Mouse (Mus musculus) R1 (cell line): ENCODE results near the gene Pde4d.
A peak's percentile ranks its signal among the peaks of the same experiment; 100 is the strongest.

Experiments used
- DNase-seq: peaks from one replicate; pipeline ENCODE4 v3.0.0-alpha.2; 2018; ENCODE audit warnings: low read depth, low spot score

The Pde4d gene

DNA sequence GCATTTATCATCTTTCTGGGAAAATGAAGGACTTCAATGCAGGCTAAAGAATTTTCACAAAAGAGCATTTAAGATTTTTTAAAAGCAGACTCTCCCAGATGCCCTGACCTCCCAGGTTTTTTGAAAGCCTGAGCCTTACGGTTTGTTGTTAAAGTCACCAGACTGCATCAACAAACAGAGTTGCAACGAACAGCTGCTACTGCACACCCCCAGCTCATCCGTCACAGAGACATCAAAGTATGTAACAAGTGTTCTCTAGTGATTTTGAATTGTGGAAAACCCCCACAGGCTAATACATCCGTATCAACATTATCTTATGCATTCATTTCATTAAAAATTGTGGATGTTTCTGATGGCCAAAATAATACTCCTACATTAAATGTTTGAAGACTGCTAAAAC, 841.2 kb downstream of the Pde4d start:
- no peak for DNase-seq

DNA sequence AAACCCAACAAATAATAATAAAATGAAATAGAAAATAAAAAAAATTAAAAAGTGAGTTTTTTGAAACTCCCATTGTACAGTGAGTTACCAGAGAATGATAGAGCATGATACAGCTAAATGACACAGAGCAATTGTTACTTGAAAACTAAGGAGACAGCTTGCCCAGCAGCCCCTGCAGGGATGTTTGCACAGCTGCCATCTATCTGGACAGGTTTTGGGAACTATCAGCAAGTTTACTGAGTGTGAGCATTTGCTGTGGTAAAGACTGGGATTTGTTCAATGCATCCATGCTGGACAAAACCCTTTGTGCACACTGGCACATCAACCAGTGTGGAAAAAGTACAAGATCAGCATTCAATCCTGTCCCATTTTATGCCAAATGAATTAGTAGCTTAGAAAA, 843.3 kb downstream of the Pde4d start:
- DNase-seq, result no peak

DNA sequence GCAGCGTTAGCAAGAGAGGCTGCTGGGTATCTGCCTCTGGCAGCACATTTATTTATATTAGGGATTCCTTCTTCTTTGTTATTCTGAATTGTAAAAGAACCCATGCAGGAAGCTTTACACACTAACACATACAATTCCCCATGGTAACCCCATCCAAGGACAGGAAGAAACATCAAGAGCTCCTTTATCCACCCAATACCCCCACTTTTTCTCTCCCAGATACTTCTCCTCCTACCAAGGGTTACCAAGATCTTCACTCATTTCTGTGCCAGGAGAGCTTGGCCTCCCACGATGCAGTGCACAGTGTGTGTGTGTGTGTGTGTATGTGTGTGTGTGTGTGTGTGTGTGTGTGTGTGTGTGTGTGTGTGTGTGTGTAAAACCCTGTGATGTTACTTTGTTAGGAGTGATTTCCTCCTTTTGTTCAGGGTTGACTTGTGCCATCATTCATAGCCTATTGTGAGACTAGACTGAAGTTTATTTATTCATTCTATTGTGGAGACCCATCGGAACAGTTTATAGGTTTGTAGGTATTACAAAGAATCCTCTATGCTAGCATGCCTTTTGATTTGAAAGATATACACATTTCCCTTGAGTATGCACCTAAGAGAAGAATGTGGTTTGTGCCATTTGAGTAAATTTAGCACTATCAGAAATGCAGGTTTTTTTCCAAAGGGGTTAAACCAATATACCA, 846.7 kb downstream of the Pde4d start:
- peak; percentile 16 for DNase-seq

DNA sequence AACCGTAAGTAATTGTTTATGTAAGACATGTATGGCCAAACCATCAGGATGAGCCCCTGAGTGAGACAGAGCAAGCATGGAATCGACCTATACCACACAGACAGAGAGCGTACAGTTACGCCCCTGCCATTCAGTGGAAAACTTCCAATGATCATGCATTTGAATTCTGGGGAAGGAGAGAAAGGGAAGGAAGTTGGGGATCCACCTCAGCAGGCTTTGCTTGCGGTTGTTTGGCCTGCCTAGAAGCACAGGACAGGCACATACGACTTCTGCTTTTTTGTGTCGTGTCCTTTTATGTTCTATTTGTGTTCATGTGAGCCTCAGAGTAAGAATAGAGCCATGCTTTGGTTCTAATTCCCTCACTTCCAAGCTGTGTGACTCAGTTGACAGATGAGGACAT, 849.1 kb downstream of the Pde4d start:
- DNase-seq, result no peak

DNA sequence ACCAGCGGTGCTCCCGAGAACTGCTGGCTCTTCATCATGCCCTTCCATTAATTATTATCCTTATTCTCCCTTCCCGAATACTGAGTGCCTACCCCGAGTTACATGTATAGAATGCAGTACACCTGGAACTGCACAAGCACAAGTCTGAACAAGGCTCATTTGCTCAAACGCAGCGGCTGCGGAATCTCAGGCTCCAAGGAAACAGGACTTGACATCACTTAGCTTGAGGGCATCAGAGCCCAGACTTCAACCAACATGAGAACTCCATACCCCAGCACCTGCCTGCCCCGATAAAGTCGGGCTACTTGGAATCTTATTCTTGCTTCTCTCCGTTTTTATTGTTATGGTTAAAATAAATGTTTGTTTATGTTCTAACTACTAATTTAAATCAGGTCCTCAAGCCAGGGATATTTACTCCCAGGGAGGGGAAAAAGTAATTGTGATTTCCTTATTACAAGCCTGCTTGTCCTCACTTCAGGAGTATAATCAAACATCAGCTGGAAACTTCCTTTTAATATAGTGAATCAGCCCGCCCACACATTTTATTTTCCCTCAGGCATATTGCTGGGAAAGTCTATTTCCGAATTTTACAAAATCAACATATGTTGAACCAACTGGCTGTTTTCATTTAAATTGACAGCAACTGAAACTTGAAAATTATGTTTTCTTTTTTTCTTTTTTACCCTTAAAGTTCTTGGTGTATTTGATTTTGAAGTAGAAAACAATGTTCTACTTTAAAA, 849.9 kb downstream of the Pde4d start:
- peak; percentile 3 for DNase-seq

DNA sequence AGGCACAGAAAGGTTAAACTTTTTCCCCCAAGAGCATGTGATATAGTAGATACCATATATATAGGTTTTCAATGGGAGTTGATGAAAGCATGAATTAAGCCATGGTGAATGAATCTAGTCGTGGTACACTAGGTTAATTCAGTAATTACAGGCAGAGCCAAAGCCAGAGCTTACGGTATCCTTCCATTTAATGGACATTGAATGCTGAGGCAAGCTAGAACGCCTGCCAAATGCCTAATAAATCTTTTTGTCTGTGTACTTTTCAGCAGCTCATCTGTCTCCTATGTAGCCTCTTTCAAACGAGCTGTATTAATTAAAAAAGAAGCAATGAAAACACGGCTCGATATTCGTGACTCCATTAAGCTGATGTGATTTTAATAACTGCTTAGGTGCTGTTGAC, 862.8 kb downstream of the Pde4d start:
- no peak for DNase-seq

DNA sequence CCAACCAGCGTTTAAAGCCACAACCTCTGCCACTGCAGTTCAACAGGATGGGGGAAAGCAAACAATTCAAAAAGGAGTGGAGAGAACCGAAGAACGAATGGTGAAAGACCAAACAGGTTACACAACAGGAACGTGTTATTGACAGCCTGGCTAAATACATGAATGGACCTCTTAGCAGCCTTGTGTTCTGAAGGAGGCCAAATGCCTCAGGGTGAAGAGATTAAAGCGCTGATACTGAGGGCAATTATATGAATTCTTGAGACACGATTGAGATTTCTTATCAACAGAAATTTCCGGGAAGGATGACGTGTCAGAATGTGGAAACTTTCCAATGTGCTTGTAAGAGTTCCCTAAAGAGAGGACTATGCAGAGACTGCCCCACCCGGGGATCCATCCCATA, 865.9 kb downstream of the Pde4d start:
- DNase-seq, result no peak

DNA sequence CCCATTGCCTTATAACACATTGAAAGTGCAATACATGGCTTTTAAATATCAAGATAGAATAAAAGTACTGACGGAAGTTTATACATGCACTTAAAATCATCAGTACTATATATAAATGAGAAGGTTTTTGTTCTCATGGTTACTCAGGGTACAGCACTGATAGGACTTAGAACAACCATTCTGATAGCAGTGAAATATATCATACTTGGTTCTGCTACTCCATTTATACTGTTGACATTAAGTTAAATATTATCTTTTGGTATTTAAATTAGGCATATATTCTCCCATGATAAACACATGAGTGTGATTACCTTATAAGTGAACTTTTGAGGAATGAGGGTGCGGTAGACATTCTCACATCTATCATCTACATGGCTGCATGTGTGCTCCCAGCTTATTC, 867.9 kb downstream of the Pde4d start:
- no peak for DNase-seq

DNA sequence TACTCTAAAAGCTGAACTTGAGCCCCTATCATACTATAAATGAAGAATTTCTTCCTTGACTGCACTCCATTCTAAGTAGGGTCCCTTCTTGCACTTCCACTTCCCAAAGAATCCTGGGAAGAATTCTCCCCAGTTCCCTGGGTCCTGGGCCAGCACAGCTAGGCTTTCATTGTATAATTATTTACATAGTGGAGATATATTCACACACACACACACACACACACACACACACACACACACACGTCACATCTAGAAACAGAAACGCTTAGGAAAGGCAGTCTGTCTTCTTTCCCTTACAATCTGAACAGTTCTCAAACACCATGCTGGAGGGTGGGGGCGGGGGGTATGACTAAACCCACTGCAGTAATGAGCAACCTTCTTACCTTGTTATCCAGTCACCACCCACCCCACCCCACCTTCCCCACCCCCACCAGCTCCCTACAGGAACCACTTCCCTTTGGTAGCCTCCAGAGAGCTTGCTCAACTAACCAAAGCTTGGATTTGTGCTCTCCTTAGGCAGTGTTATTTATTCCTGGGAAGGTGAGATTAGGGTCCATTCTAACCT, 868.8 kb downstream of the Pde4d start:
- no peak for DNase-seq

DNA sequence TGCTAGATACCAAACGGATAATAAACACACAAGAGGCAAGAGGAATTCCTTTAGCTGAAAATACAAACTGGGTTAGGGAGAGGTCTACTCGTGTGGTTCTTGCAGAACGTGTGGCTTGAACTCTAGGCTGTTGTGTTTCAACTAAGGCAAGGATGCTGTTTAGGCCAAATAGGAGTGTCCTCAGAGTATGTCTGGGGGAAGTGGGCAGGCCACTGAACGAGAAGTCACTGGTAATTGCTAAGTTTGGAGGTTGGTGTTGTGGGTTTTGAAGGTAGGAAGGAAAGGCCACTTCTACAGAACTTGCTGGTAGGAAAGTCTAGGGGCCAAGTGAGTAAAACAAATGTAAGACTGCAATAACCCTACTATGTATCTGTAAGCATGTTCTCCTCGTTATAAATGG, 876.3 kb downstream of the Pde4d start:
- no peak for DNase-seq

DNA sequence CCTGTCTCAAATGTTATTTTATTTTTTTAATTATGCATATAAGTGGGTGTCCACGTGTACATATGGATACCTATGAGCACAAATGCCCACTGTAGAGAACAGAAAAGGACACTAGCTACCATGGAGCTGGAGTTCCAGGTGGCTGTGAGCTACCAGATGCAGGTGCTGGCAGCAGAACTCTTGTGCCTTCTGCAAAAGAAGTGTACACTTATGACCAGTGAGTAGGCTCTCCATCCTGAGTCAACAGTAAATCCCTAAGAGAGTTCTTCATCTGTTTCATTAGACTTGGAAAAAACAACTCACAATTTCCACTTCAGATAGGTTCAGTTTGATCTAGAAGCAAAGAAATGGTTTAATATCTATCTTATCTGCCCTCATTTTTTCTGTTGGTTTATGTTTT, 881.8 kb downstream of the Pde4d start:
- no peak for DNase-seq

DNA sequence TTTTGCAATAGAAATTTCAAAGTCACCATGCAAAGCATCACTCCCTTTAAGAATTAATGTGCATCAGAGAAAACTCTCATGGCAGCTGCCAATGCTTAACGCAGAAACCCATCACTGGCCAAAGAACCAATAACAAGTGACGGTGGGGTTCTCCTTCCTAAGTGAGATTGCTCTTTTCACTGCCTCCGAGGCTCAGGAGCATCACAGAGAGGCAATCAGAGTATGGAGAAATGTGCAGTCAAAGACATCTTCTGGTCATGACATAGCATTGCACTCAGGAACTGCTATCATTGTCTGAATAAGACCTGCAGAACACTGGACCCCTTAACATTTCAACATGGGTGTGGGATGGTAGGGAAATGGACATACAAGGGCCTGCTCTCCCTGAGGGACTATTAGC, 892.2 kb downstream of the Pde4d start:
- DNase-seq, result peak; percentile 10

DNA sequence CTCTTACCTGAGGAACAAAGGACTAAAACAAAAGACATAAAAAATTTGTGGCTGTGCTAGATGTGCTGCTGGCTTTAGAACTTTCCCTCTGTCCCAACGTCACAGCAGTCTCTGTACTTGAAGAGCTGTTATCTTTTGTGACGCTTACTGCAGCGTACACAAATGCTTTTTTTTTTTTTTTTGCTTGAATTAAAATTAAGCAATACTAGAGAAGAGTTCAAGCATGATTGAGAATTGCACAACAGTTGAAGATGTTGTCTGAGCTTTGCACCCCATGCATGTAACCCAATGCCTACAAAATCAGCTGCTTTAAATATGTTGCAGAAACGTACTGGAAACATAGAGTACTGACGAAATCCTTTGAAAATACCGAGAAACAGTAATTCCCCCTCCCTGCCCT, 892.7 kb downstream of the Pde4d start:
- DNase-seq, result no peak

DNA sequence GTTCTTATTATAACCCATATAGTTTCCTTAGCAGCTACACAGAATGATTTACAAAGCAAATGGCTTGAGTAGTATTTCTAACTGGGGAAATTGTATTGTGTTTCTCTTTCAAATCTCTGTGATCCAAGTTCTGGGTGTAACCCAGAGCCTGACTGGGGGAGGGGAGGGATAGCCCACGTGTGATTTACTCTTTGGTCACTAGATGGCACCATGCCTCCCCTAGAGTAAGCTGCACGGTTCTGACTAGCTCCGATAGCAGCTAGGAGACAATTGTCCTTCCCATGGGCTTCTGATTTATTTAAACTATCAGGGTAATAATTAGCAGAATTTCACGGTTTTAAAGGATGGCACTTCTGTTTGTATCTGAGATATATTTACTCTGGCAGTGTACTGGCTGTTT, 893.8 kb downstream of the Pde4d start:
- peak; percentile 79 for DNase-seq

DNA sequence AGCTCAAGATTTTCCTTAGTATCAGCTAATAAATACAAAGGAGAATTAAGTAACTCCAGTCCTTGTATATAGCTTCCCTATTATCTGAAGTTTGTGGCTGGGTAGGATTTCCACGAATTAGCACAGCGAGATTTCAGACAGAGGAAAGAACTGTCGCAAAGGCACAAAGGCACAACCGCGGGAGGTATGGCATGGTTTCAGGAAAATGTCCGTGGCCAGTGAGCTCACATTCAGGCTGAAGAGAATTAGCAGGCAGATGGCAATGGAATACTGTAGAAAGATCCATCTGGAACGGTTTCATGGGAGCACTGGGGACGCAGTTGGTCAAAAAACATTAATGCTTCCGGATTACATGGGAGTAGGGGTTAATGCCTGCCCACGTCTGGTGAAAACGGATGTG, 898.0 kb downstream of the Pde4d start:
- no peak for DNase-seq

DNA sequence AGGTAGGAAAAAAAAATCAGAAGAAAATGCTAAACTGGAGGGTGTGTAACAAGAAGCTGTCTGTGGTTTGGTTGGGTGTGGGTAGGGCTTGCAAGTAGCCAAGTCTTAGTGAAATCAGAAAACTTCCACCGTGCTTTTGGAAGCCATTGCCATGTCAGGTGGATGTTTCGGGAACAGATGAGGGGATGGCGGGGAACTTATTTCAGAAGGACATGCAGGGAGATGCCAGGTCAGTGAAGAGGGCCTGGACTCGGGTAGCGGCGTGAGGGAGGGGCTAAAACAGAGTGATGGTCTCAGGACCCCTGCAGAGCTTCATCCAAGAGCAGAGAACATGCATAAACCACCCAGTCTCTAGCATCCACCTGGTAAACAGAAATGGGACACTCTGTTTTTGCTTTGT, 898.6 kb downstream of the Pde4d start:
- DNase-seq, result no peak

DNA sequence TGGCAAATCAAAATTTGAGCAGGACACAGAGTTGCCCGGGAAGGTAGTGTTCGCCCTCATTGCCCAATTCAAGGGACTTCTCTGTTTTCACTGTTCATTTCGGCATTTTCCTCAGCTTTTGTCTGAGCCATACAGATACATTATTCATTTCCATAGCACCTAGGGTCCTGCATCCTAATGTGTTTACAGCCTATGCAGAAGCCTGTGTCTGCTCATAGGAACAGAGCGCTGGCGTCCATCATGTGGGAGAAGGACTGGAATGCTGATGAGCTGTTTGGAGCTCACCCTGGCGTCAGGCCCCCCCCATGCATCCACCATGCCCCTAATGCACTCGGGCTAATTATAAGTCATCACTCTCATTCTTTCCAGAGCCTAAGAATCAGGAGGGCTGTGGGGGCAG, 900.4 kb downstream of the Pde4d start:
- DNase-seq, result no peak

DNA sequence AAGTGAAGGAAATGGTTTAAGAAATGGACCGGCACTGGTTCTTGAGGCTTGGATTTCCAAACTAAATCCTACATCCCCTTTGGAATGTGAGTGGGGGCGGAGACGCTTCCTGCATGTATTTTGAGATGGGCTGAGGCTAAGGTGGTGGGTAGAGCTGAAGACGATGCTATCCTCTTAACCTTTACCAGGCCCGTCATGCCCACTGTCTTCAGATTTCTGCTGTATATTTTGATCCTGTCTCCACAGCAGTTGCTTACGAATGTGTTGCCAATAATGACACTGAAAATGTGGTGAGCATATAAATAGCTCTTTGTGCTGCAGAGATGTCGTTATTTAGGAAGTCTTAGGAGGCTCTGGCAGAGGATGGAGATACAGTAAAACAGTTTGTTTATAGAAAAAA, 904.3 kb downstream of the Pde4d start:
- no peak for DNase-seq

DNA sequence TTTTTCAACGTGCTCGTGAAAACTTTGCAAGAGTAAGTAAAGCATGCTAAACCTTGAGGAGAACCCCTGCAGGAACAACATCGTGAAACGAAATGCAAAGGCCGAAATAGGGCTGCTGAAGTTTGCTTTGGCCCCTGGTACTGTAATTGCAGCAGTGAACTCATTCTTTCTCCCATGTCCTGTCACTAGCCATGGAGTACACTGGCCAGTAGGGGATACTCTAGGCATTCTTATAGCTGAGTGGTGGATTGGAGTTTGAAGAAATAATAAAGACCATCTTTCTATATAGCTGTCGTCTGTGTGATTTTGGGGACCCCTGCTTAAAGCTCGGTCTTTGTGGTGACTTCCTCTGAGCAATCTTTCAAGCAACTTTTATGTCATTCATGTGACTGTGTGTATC, 906.5 kb downstream of the Pde4d start:
- DNase-seq, result no peak

DNA sequence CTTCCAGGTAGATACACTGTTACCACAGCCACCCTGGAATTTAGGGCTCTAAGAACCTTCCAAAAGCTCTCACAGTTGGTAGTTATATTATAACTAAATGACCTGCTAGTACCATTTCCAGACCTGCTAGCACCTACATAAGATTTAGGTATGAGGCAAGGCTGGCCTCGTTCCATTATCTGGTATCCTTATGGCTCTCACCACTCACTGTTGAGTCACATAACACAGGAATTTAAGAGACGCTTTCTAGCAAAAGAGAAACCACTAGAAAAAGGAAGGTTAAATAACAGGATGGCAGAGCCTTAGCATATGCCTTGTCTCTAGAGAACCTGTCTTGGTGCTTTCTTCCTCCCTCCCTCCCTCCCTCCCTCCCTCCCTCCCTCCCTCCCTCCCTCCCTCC, 910.2 kb downstream of the Pde4d start:
- no peak for DNase-seq

DNA sequence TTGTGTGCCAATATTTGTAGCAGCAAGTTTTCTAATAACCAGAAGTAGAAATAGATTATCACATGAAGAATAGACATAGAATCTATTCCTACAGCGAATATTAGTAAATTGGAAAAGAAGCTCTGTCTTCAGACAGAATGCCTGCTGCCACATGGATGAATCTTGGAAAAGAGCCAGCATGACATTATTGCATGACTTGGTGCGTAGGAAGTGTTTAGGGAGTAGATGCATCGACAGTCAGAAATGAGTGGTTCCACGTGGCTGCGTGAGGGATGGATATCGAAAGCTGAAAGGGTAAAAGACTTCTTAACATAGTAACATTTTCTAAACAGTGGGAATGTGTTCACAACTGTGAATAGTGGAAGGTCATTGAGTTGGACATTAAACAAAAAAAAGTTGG, 912.6 kb downstream of the Pde4d start:
- DNase-seq, result no peak

DNA sequence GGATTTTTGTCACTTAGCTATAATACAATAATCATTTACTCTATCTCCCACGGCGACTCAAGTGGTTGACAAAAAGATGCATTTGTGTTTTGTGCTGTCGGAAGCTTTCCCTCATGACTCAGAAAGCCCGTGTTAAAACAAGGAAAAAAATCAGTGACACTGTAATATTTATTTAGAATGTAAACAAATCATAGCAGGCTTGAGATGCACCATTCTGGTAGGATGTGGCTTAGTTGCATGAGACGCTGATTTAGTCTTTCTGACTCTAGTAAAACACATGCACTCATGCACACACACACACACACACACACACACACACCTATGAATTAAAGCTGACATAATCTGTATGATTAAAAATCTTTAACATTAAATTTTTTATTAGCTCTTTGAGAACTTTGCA, 924.7 kb downstream of the Pde4d start:
- no peak for DNase-seq

DNA sequence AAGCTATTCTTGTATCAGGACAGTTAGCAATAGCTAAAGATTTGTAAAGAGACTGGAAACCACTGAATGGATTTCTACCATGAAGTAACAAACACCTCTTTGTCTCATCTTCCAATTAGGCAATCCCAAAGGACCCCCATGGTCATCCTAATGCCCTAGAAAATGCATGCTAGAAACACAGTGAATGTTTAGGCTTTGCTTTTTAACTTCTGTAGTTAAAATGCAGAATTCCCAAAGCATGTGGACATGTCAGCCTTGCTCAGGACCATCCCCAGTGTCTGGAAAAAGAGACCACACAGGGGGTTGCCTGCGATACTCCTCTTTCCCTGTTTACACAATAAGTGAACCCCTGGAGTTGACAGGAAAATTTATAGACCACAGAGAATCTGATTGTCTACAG, 926.9 kb downstream of the Pde4d start:
- DNase-seq, result peak; percentile 3
